Mouse (Mus musculus) erythroblast, embryonic 14.5 days (primary cell): ENCODE measurements around the gene Mrpl34.

Experiments used
- GATA1 ChIP-seq: IDR thresholded peaks from 2 replicates; pipeline ENCODE4 v1.6.1; 2012; ENCODE audit warnings: low read length, inconsistent platforms, mixed read lengths
- TAL1 ChIP-seq: IDR thresholded peaks from 3 replicates; pipeline ENCODE4 v1.6.1; 2012; ENCODE audit warnings: low read length, inconsistent platforms, mixed read lengths

DNA sequence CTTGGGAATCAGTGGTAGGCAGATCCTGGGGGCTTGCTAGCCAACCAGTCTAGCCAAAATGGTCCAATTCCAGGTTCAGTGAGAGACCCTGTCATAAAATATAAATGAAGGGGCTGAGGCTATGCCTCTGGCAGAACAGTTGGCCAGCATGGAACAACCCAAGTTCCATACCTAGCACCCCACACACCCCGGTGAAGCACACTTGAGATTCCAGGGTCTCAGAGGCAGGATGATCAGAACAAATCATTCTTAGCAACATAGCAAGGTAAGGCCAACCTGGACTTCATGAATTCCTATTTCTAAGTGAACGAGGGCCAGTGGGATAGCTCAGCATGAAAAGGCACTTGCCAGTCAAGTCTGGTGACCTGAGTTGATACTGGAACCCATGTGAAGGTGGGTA lies 2.4 kb downstream of the Mrpl34 start:
- no peak for TF ChIP-seq TAL1
- no peak for TF ChIP-seq GATA1
